Mouse (Mus musculus) liver, adult 2 months (tissue): Measurements from ENCODE around the gene Colq.

Experiments used
- CTCF ChIP-seq: fragments of 200-500 bp; IDR thresholded peaks from 2 replicates; pipeline ENCODE4 v1.5.1; 2011; ENCODE audit warnings: low read depth, low read length, control low read depth
- POLR2A ChIP-seq: fragments of 200-500 bp; IDR thresholded peaks from 2 replicates; pipeline ENCODE4 v1.6.1; 2011; ENCODE audit warnings: low read length, control low read depth; ENCODE audit not compliant: insufficient read depth; ENCODE audit errors: extremely low read depth

DNA sequence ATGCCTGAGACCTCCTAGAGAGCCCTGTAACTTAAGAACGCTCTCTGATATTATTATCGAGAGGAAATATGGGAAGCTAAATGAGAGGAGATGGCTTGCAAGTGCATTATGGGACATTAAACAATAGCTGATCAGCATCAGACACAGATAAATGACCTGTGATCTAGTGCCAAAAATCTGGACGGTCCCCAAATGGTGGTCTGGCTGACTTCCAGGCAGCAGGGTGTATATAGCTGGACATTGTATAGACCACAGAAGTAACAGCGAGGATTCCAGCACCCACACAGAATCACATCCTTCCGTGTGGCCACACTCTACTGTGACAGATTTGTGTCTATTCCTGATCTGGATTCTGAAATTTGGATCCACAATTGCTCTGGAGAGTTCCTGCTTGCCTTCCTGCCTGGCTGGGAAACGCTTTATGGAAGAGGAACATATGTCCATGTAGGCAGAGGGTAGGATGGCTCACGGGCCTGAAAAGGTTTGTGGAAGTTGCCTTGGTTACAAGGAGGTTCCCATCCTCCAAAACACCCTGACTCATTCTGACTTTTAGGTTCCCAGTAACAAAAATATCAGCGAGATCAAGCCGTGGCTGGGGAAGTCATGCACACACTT lies 18.5 kb downstream of the Colq start:
- TF ChIP-seq CTCF (no peak), POLR2A (no peak)
